ENCODE assay signal across 19 mouse cellular contexts in the genomic region with DNA sequence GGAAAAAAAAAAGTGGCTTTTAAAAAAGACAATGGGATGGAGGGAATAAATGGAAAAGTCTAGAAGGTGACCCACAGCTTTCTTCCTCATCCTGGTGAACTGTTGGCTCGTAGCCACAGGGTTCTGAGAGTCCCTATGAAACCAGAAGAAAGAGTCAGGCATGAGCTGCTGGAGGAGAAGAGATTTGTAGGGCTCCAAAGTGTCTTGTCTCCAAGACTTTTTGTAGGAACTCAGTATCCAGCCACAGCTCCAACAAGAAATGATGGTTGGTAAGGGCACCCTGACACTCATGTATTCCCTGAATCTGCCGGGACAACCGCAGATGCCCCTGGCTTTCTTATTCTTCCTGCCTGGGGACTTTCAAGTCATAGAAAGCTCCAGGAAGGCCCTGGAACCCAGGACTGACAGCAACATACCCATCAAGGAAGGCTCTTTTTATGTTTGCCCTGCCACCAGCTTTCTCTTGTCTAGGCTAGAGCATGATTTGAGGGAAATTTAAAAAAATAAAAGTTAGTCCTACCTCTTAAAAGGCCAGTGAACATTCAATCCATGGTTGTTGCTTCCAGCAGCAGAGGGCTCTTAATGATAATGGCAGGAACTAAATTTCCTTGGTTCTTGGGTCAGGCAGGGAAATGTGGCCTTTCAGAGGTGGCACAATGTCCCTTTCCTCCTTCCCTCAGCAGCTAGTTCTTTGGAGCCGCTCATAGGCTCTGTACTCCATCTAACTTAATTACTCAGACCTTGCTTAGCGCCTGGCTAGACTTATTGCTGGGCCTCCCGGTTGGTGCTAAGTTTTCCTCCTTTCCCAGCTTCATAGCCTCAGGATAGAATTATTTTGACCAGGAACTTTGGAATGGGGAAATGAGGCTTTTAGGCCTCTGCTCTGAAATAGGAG. TPM values are rescaled to one million over a fixed set of nuclear protein-coding genes. Genes with fewer than 3 reads are reported as not detected.
DNase-seq lines count a peak whose midpoint lies in the region; ATAC-seq and TF ChIP-seq lines count a peak whose summit lies in the region.
"Had no signal": no experiment of that assay in that cellular context is flagged by ENCODE, and none has a peak within 500 bp of the region (broad histone marks: within the 10 kb centered on the region; RNA-seq: fewer than 3 reads in every experiment).

No protein-coding gene starts in this region.

- H3K36me3 ChIP-seq in hindbrain, embryonic 11.5 days (ENCODE audit: control insufficient read depth, insufficient read depth, low read length), result no peaks in the 10 kb centered on the region
- H3K36me3 ChIP-seq in hindbrain, postnatal 0 days (ENCODE audit: insufficient read depth, low read length), result no peaks in the 10 kb centered on the region
- H3K36me3 ChIP-seq in embryonic facial prominence, embryonic 13.5 days, result no peaks in the 10 kb centered on the region
- H3K36me3 ChIP-seq in limb, embryonic 13.5 days, result no peaks in the 10 kb centered on the region
- H3K36me3 ChIP-seq in stomach, postnatal 0 days (ENCODE audit: control insufficient read depth, insufficient read depth, low read length), result no peaks in the 10 kb centered on the region
- H3K36me3 ChIP-seq: heart, embryonic 12.5 days; hindbrain, embryonic 13.5 days; intestine, embryonic 15.5 days; kidney, embryonic 15.5 days had no signal

- TF ChIP-seq CTCF in hindbrain, postnatal 0 days (IDR thresholded peaks at IDR 0.05; ENCODE audit: low read depth), result no peak
- TF ChIP-seq CTCF in stomach, postnatal 0 days (IDR thresholded peaks at IDR 0.05; ENCODE audit: low read depth), result no peak

- H3K4me3 ChIP-seq in hindbrain, embryonic 11.5 days (ENCODE audit: low read depth, low read length), result no peak overlapping the region
- no peak overlapping the region for H3K4me3 ChIP-seq in hindbrain, postnatal 0 days (ENCODE audit: low read length)
- 0 out of 2 replicates have a peak overlapping the region, but pooled peaks have one; percentile 60 for H3K4me3 ChIP-seq in embryonic facial prominence, embryonic 13.5 days
- peak overlapping the region; percentile 80 for H3K4me3 ChIP-seq in limb, embryonic 13.5 days
- H3K4me3 ChIP-seq in stomach, postnatal 0 days (ENCODE audit: low read depth, low read length), result no peak overlapping the region
- H3K4me3 ChIP-seq: hindbrain, embryonic 13.5 days; intestine, embryonic 15.5 days; kidney, embryonic 15.5 days had no signal

- H3K4me2 ChIP-seq in hindbrain, embryonic 11.5 days (replicated peaks; ENCODE audit: low read depth, low read length), result no peak overlapping the region
- H3K4me2 ChIP-seq in hindbrain, postnatal 0 days (ENCODE audit: low read depth, low read length), result no peak overlapping the region
- peak overlapping the region; percentile 78 for H3K4me2 ChIP-seq in embryonic facial prominence, embryonic 13.5 days
- peak overlapping the region; percentile 77 for H3K4me2 ChIP-seq in limb, embryonic 13.5 days (replicated peaks)
- no peak overlapping the region for H3K4me2 ChIP-seq in stomach, postnatal 0 days (replicated peaks; ENCODE audit: low read depth)
- H3K4me2 ChIP-seq: hindbrain, embryonic 13.5 days; intestine, embryonic 15.5 days; kidney, embryonic 15.5 days had no signal

- no peak overlapping the region for H3K27ac ChIP-seq in hindbrain, embryonic 11.5 days (ENCODE audit: low read depth, low read length)
- H3K27ac ChIP-seq in hindbrain, postnatal 0 days, result no peak overlapping the region
- no peak overlapping the region for H3K27ac ChIP-seq in embryonic facial prominence, embryonic 13.5 days
- peak overlapping the region; percentile 61; the same call in 1 of the 2 replicates for H3K27ac ChIP-seq in limb, embryonic 13.5 days
- no peak overlapping the region for H3K27ac ChIP-seq in stomach, postnatal 0 days (replicated peaks)
- H3K27ac ChIP-seq: hindbrain, embryonic 13.5 days; intestine, embryonic 15.5 days; kidney, embryonic 15.5 days had no signal

- no peak for ATAC-seq in hindbrain, embryonic 11.5 days (ENCODE audit: low FRiP score)
- ATAC-seq in hindbrain, postnatal 0 days, result no peak
- ATAC-seq in embryonic facial prominence, embryonic 13.5 days (ENCODE audit: insufficient number of reproducible peaks, insufficient read depth, low FRiP score, low TSS enrichment, low read depth), result no peak
- no peak for ATAC-seq in limb, embryonic 13.5 days (ENCODE audit: low FRiP score, low read depth)
- ATAC-seq in stomach, postnatal 0 days (ENCODE audit: low FRiP score, low TSS enrichment), result no peak
- ATAC-seq: forebrain, embryonic 16.5 days; intestine, embryonic 15.5 days had no signal

- 8% methylated on average over 6 of the region's 6 CpGs for WGBS in hindbrain, embryonic 11.5 days
- 14% methylated on average over 6 of the region's 6 CpGs for WGBS in hindbrain, postnatal 0 days
- WGBS in embryonic facial prominence, embryonic 13.5 days, result 23% methylated on average over 6 of the region's 6 CpGs
- 27% methylated on average over 6 of the region's 6 CpGs for WGBS in limb, embryonic 13.5 days
- 24% methylated on average over 6 of the region's 6 CpGs for WGBS in stomach, postnatal 0 days

- peak; percentile 40 for DNase-seq in hindbrain, embryonic 11.5 days (ENCODE audit: low spot score)
- DNase-seq in hindbrain, postnatal 0 days (ENCODE audit: low spot score), result no peak
- peak; percentile 39 for DNase-seq in NIH3T3 (ENCODE audit: low read depth)
- DNase-seq in stomach, postnatal 0 days (ENCODE audit: low spot score), result no peak
- DNase-seq in adrenal gland, postnatal 14 days, result no peak
- DNase-seq: adrenal gland, adult 8-10 months; cerebellum, adult 9-11 months; heart, postnatal 14 days; kidney, postnatal 4 days; lung, adult 2 months; right cerebral cortex, postnatal 4 days had no signal

- peaks cover 9% of the 10 kb centered on the region; the same call in 1 of the 2 replicates for H3K4me1 ChIP-seq in hindbrain, embryonic 11.5 days (replicated peaks; ENCODE audit: control insufficient read depth, insufficient read depth, low read length)
- no peaks in the 10 kb centered on the region for H3K4me1 ChIP-seq in hindbrain, postnatal 0 days (ENCODE audit: insufficient read depth, low read length)
- peaks cover 23% of the 10 kb centered on the region for H3K4me1 ChIP-seq in embryonic facial prominence, embryonic 13.5 days
- peaks cover 59% of the 10 kb centered on the region for H3K4me1 ChIP-seq in limb, embryonic 13.5 days
- H3K4me1 ChIP-seq in stomach, postnatal 0 days (replicated peaks; ENCODE audit: control insufficient read depth, insufficient read depth), result no peaks in the 10 kb centered on the region

- H3K27me3 ChIP-seq in hindbrain, embryonic 11.5 days (ENCODE audit: control insufficient read depth, insufficient read depth, low read length), result peaks cover 94% of the 10 kb centered on the region
- peaks cover 90% of the 10 kb centered on the region for H3K27me3 ChIP-seq in hindbrain, postnatal 0 days (ENCODE audit: insufficient read depth, low read length)
- peaks cover 98% of the 10 kb centered on the region for H3K27me3 ChIP-seq in embryonic facial prominence, embryonic 13.5 days
- peaks cover 28% of the 10 kb centered on the region for H3K27me3 ChIP-seq in limb, embryonic 13.5 days
- peaks cover 32% of the 10 kb centered on the region for H3K27me3 ChIP-seq in stomach, postnatal 0 days (ENCODE audit: control insufficient read depth, insufficient read depth, low read length)

- TF ChIP-seq EP300 in stomach, postnatal 0 days (optimal IDR thresholded peaks at IDR 0.05), result no peak

- no peaks in the 10 kb centered on the region for H3K9me3 ChIP-seq in hindbrain, embryonic 11.5 days (ENCODE audit: control insufficient read depth, low read length)
- H3K9me3 ChIP-seq in hindbrain, postnatal 0 days (ENCODE audit: low read length), result no peaks in the 10 kb centered on the region
- no peaks in the 10 kb centered on the region for H3K9me3 ChIP-seq in embryonic facial prominence, embryonic 13.5 days
- H3K9me3 ChIP-seq in limb, embryonic 13.5 days, result no peaks in the 10 kb centered on the region
- H3K9me3 ChIP-seq in stomach, postnatal 0 days (ENCODE audit: control insufficient read depth, low read length), result no peaks in the 10 kb centered on the region
- H3K9me3 ChIP-seq: hindbrain, embryonic 13.5 days; intestine, embryonic 15.5 days; kidney, embryonic 15.5 days had no signal

- H3K9ac ChIP-seq in hindbrain, embryonic 11.5 days (ENCODE audit: low read depth, low read length), result no peak overlapping the region
- H3K9ac ChIP-seq in hindbrain, postnatal 0 days (replicated peaks; ENCODE audit: low read length), result no peak overlapping the region
- no peak overlapping the region for H3K9ac ChIP-seq in embryonic facial prominence, embryonic 13.5 days
- H3K9ac ChIP-seq in limb, embryonic 13.5 days, result peak overlapping the region; percentile 57
- H3K9ac ChIP-seq in stomach, postnatal 0 days (ENCODE audit: low read length), result no peak overlapping the region
- H3K9ac ChIP-seq: heart, embryonic 12.5 days; hindbrain, embryonic 13.5 days; intestine, embryonic 15.5 days; kidney, embryonic 15.5 days had no signal

RNA-seq across cellular contexts. Expression of a gene that starts 11.3 kb away (rescaled TPM):
- 4.2 and 4.9 TPM in 2 replicates for polyA plus RNA-seq in hindbrain, embryonic 11.5 days (2014; fragmentation: Nextera tagmentation; extraction: Ambion mirVana)
- total RNA-seq in hindbrain, postnatal 0 days (2014; rRNA removed), result 2.9 and 4.3 TPM in 2 replicates
- polyA plus RNA-seq in hindbrain, postnatal 0 days (2015; fragmentation: Nextera tagmentation; extraction: Ambion mirVana), result 0.64 TPM in 2 replicates
- polyA plus RNA-seq in embryonic facial prominence, embryonic 13.5 days (2015; fragmentation: Nextera tagmentation; extraction: Ambion mirVana), result 16.0 and 23.0 TPM in 2 replicates
- 26.3 and 28.0 TPM in 2 replicates for polyA plus RNA-seq in limb, embryonic 13.5 days (2015; fragmentation: Nextera tagmentation; extraction: Ambion mirVana)
- polyA plus RNA-seq in stomach, postnatal 0 days (2015; fragmentation: Nextera tagmentation; extraction: Ambion mirVana), result not detected in 2 replicates
- 0.19 and 0.44 TPM in 2 replicates for total RNA-seq in adrenal gland, postnatal 14 days (2021)
- total RNA-seq: megakaryocyte-erythroid progenitor cell, adult 5-6 weeks had no signal

Comparison
In these comparisons a context has a peak if more than half of its experiments do, and no peak if none do; other contexts are left out.
1. DNase-seq: peak in hindbrain, embryonic 11.5 days (single experiment) and NIH3T3 (single experiment); none in hindbrain, postnatal 0 days (single experiment), stomach, postnatal 0 days (single experiment) and adrenal gland, postnatal 14 days (single experiment).
2. H3K4me2 ChIP-seq: peak in embryonic facial prominence, embryonic 13.5 days (single experiment) and limb, embryonic 13.5 days (single experiment); none in hindbrain, embryonic 11.5 days (single experiment), hindbrain, postnatal 0 days (single experiment) and stomach, postnatal 0 days (single experiment).
3. H3K4me3 ChIP-seq: peak in embryonic facial prominence, embryonic 13.5 days (single experiment) and limb, embryonic 13.5 days (single experiment); none in hindbrain, embryonic 11.5 days (single experiment), hindbrain, postnatal 0 days (single experiment) and stomach, postnatal 0 days (single experiment).